Mouse (Mus musculus) hindbrain, embryonic 14.5 days (tissue): ENCODE results near the gene Phf20. TPM values are rescaled to one million over a fixed set of nuclear protein-coding genes. Genes with fewer than 3 reads are reported as not detected.

Experiments used
- ATAC-seq: fragments of 200-750 bp; cut with Nextera tagmentation; 2 replicates; pipeline ENCODE4 v1.8.0; 2017; ENCODE audit warnings: moderate number of reproducible peaks, mild to moderate bottlenecking, moderate TSS enrichment, moderate library complexity; ENCODE audit not compliant: low FRiP score
- DNase-seq: peaks from one replicate; pipeline ENCODE4 v3.0.0-alpha.2; 2015; ENCODE audit warnings: low spot score
- H3K27ac ChIP-seq: fragments of 300-500 bp; sonication (generic); 2 replicates; pipeline ENCODE4 v1.5.1; 2014; ENCODE audit warnings: mild to moderate bottlenecking, moderate library complexity
- H3K27me3 ChIP-seq: fragments of 300-500 bp; sonication (generic); 2 replicates; pipeline ENCODE4 v1.6.1; 2014; ENCODE audit warnings: mild to moderate bottlenecking, low read length, mixed read lengths; ENCODE audit not compliant: control insufficient read depth, insufficient read depth
- H3K36me3 ChIP-seq: fragments of 300-500 bp; sonication (generic); replicated peaks from 2 replicates; pipeline ENCODE4 v1.6.1; 2014; ENCODE audit not compliant: control insufficient read depth, insufficient read depth
- H3K4me1 ChIP-seq: fragments of 300-500 bp; sonication (generic); replicated peaks from 2 replicates; pipeline ENCODE4 v1.6.1; 2014; ENCODE audit warnings: antibody characterized with exemption, low read length, mixed read lengths; ENCODE audit not compliant: control insufficient read depth, insufficient read depth
- H3K4me2 ChIP-seq: fragments of 300-500 bp; sonication (generic); replicated peaks from 2 replicates; pipeline ENCODE4 v1.6.1; 2014; ENCODE audit warnings: mild to moderate bottlenecking, moderate library complexity
- H3K4me3 ChIP-seq: fragments of 300-500 bp; sonication (generic); replicated peaks from 2 replicates; pipeline ENCODE4 v1.5.1; 2014; ENCODE audit warnings: mild to moderate bottlenecking, low read length
- H3K9ac ChIP-seq: fragments of 300-500 bp; sonication (generic); 2 replicates; pipeline ENCODE4 v1.6.1; 2014
- H3K9me3 ChIP-seq: fragments of 300-500 bp; sonication (generic); 2 replicates; pipeline ENCODE4 v1.6.1; 2016; ENCODE audit warnings: low read length; ENCODE audit not compliant: control insufficient read depth
- WGBS: fragments of 180-500 bp; shearing (Covaris S2); extraction: QIAGEN DNeasy Blood & Tissue Kit; methylation state at CpG from one replicate; pipeline ENCODE4 v1.1.7; 2014; 5-methylcytosine and 5-hydroxymethylcytosine counted together
- polyA plus RNA-seq: library from polyadenylated mRNA; unstranded; fragments of >200 nt; fragmentation: Nextera tagmentation; extraction: Ambion mirVana; gene quantifications from 2 replicates; pipeline ENCODE4 v1.2.1, GENCODE M21; 2014

The Phf20 gene
- polyA plus RNA-seq, 1 experiment from 2014 or later: 107 TPM

DNA sequence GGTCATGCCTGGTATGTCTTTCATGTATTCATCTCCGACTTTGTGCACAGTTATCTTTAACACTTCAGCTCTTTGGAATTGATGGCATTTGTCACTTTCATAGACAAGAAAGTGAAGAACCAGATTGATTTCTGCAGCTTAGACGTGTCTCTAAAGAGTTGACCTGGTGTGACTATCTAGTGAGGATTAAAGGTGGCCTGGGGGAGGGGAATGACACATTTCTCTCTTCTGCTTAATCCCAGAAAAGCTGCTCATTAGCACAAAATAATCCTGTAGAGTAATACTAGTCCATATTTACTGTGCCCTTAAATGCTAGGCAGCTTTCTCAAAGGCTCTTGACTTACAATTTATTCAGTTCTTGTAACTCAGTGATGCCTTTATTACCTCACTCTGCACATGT, 88.9 kb downstream of the Phf20 start:
- Histone ChIP-seq H3K9ac (no peak overlapping the region), H3K27ac (no peak overlapping the region), H3K27me3 (no peaks in the 10 kb centered on the region), H3K4me3 (no peak overlapping the region), H3K4me1 (no peaks in the 10 kb centered on the region), H3K36me3 (peaks cover 37% of the 10 kb centered on the region; the same call in 1 of the 2 replicates), H3K9me3 (no peaks in the 10 kb centered on the region), H3K4me2 (no peak overlapping the region)
- ATAC-seq (no peak), DNase-seq (no peak)
- WGBS: 82% methylated on average over 2 of the region's 2 CpGs

DNA sequence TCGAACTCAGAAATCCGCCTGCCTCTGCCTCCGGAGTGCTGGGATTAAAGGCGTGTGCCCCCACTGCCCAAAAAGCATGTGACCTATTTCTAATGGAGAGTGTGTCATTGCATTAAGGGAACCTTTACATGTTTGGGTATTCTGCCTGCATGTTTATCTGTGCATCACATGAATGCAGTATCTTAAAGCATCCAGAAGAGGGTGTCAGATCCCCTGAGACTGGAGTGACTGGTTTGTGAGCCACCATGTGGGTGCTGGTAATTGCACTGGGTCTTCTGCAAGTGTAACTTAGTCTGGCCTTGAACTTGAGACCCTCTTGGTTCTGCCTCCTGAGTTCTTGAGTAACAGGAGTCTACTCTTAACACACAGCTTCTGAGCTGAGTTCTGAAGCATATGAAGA, 90.5 kb downstream of the Phf20 start:
- H3K27ac ChIP-seq: no peak overlapping the region
- WGBS: 99% methylated on average over 4 of the region's 4 CpGs

DNA sequence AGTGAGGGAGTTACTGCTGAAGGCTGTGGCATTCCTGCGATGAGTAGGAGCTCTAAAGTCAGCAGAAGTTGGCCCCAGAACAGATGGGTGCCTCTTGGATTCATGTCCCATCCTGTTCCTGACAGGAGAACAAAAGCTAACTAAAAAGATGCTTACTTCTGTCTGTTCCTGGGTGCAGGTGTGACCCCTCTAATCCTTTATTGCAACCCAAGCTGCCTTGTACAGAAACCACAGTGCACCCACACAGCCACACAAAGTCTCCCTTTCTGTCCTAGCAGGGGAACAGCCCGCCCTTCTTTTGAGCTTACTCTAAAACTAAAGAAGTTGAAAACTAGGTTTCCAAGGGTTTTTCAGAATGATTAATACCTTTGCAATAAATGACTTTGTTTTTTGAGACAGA, 92.0 kb downstream of the Phf20 start:
- DNase-seq (no peak), ATAC-seq (no peak)
- Histone ChIP-seq H3K9me3 (no peaks in the 10 kb centered on the region), H3K4me2 (no peak overlapping the region), H3K27me3 (no peaks in the 10 kb centered on the region), H3K4me3 (no peak overlapping the region), H3K27ac (no peak overlapping the region), H3K4me1 (no peaks in the 10 kb centered on the region), H3K9ac (no peak overlapping the region), H3K36me3 (peaks cover 46% of the 10 kb centered on the region)
- WGBS: 88% methylated on average over 2 of the region's 2 CpGs

More for the DNA sequence above, 90.5 kb downstream of the Phf20 start:
- H3K4me3 ChIP-seq: no peak overlapping the region
- H3K4me2 ChIP-seq: no peak overlapping the region
- H3K9ac ChIP-seq: no peak overlapping the region
- H3K36me3 ChIP-seq: peaks cover 42% of the 10 kb centered on the region
- no peaks in the 10 kb centered on the region for H3K9me3 ChIP-seq
- H3K27me3 ChIP-seq: no peaks in the 10 kb centered on the region
- no peak for ATAC-seq
- no peaks in the 10 kb centered on the region for H3K4me1 ChIP-seq
- DNase-seq: no peak

DNA sequence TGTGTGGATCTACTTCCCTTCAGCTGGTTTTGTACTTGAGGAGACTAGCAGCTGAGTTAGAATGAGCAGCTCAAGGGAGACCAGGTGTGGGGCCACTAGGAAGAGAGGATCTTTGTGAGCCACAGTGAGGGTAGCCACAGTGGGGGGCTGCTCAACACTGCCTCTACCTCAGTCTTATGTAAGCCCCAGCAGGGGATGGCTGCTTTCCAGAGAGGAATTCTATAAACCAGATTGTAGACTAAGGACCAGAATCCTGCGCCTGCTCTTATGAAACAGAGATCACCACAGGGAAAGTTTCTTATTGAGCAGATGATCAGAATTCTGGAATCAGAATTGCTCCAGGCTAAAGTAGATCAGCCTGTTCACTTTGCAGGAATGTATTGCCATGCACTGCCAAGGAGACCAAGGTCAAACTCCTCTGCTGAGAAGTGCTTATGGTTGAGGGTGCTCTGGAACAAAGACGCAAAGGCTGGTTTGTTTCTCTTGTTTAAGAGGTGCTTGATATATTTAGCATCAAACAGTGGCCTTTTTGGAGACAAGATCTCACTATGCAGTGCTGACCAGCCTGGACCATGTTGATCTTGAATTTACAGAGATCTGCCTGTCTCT, 93.4 kb downstream of the Phf20 start:
- DNase-seq (no peak), ATAC-seq (no peak)
- Histone ChIP-seq H3K27me3 (no peaks in the 10 kb centered on the region), H3K4me1 (no peaks in the 10 kb centered on the region), H3K4me3 (no peak overlapping the region), H3K9ac (no peak overlapping the region), H3K9me3 (no peaks in the 10 kb centered on the region), H3K36me3 (peaks cover 60% of the 10 kb centered on the region), H3K27ac (no peak overlapping the region), H3K4me2 (no peak overlapping the region)
- WGBS: 89% methylated on average over 2 of the region's 2 CpGs

DNA sequence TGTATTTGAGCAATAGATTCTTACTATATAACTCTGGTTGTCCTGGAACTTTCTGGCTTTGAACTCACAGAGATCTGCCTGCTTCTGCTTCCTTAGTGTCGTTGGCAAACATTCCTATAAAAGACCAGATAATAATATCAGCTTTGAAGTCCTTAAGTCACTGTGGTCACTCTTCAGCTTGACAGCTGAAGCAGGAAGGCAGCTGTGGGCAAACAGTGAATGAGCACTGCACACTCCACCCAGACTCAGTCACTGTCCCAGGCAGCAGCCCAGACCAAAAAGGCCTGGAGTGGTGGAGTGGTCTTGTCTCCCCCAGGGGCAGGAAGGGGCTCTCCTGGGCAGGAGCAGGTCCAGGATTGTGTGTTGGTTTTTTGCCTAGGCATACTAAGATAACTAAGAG, 95.7 kb downstream of the Phf20 start:
- H3K4me1 ChIP-seq: no peaks in the 10 kb centered on the region
- H3K9ac ChIP-seq: no peak overlapping the region
- ATAC-seq (no peak), DNase-seq (no peak)
- peaks cover 81% of the 10 kb centered on the region for H3K36me3 ChIP-seq
- 93% methylated on average over 1 of the region's 1 CpGs for WGBS
- no peak overlapping the region for H3K27ac ChIP-seq
- H3K4me3 ChIP-seq: no peak overlapping the region
- no peaks in the 10 kb centered on the region for H3K9me3 ChIP-seq
- H3K4me2 ChIP-seq: no peak overlapping the region
- H3K27me3 ChIP-seq: no peaks in the 10 kb centered on the region

DNA sequence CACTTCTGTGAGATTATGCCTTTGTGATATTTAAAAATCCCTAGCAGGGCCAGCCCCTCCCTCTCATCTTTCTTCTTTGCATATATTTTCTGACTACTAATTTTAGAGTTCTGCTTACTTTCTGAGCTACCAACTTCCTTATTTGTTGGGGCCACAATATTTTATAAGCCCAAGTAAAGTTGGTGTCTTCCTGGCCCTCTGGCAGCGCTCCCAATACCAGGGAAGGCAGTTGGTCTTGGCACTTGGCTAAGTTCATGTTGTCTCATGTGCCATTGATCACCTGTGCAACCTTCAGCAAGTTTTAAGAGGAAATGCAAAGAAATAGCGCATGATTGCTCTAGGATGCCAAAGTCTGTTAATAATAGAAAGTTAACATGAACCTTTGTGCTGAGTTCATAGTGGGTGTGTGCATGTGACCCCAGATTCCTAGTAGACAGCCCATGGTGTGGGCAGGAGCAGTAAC, 99.4 kb downstream of the Phf20 start:
- Histone ChIP-seq H3K9ac (no peak overlapping the region), H3K27me3 (no peaks in the 10 kb centered on the region), H3K27ac (no peak overlapping the region), H3K4me3 (no peak overlapping the region), H3K36me3 (peaks cover 78% of the 10 kb centered on the region), H3K9me3 (no peaks in the 10 kb centered on the region), H3K4me2 (no peak overlapping the region), H3K4me1 (no peaks in the 10 kb centered on the region)
- ATAC-seq (no peak), DNase-seq (no peak)
- WGBS: 95% methylated on average over 2 of the region's 2 CpGs

DNA sequence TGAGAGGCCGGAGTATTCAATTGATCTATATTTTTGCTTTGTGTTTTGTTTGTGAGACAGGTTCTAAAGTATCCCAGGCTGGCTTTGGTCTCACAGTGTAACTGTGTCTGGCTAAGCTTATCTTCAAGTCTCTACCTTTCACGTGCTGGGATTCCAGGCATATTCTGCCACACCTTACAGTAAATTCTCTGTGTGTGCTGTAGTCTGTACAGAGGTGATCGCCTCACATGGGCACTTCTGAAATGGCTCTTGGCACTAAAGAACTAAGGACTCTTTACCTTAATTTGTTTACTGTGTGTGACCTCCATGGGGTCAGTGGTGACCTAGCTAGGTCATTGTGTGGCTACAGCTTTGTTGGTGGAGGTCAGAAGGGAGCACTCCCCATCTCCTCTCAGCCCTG, 99.9 kb downstream of the Phf20 start:
- no peak overlapping the region for H3K4me2 ChIP-seq
- WGBS: 95% methylated on average over 3 of the region's 3 CpGs
- no peaks in the 10 kb centered on the region for H3K4me1 ChIP-seq
- peaks cover 72% of the 10 kb centered on the region for H3K36me3 ChIP-seq
- no peak overlapping the region for H3K27ac ChIP-seq
- no peak overlapping the region for H3K9ac ChIP-seq
- DNase-seq (no peak), ATAC-seq (no peak)
- no peaks in the 10 kb centered on the region for H3K27me3 ChIP-seq
- no peaks in the 10 kb centered on the region for H3K9me3 ChIP-seq
- H3K4me3 ChIP-seq: no peak overlapping the region

DNA sequence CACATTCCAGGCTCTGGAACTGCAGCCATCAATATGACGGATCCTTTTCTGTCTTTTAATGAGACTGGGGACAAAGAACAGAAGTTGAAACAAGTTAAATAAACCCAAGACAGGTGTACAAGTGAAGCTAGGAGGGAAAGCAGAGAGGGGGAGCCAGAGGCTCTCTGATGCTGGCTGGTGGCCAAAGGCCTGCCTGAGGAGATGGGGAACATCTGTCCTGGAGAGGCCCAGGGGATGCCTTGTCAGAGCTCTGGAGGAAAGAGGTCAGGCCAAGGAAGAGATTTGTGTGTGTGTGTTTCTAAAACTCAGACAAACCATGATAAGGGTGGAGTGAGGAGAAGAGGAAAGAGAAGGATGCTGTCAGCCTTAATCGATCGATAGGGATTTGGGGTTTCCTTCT, 101.4 kb downstream of the Phf20 start:
- WGBS: 89% methylated on average over 3 of the region's 3 CpGs
- no peak overlapping the region for H3K4me3 ChIP-seq
- H3K27me3 ChIP-seq: no peaks in the 10 kb centered on the region
- H3K4me1 ChIP-seq: no peaks in the 10 kb centered on the region
- H3K4me2 ChIP-seq: no peak overlapping the region
- no peaks in the 10 kb centered on the region for H3K9me3 ChIP-seq
- H3K27ac ChIP-seq: no peak overlapping the region
- no peak overlapping the region for H3K9ac ChIP-seq
- no peak for ATAC-seq
- H3K36me3 ChIP-seq: peaks cover 74% of the 10 kb centered on the region
- no peak for DNase-seq

DNA sequence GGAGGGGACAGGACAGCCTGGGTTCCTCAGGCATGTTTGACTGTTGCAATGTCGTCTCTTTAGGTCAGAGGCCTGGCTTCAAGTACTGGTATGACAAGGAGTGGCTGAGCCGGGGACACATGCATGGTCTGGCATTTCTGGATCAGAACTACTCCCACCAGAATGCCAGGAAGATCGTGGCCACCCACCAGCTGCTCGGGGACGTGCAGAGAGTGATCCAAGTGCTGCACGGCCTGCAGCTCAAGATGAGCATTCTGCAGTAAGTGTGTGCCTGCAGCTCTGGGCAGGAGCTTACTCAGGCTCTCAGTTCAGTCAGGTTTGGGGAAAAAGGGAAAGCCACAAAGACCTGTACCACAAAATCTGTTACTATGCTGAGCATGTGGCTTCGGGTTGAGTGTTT, 102.2 kb downstream of the Phf20 start:
- no peaks in the 10 kb centered on the region for H3K9me3 ChIP-seq
- H3K4me3 ChIP-seq: no peak overlapping the region
- no peaks in the 10 kb centered on the region for H3K27me3 ChIP-seq
- no peak overlapping the region for H3K4me2 ChIP-seq
- H3K36me3 ChIP-seq: peaks cover 74% of the 10 kb centered on the region
- WGBS: 91% methylated on average over 7 of the region's 7 CpGs
- H3K27ac ChIP-seq: no peak overlapping the region
- DNase-seq (no peak), ATAC-seq (no peak)
- H3K4me1 ChIP-seq: no peaks in the 10 kb centered on the region
- H3K9ac ChIP-seq: no peak overlapping the region

DNA sequence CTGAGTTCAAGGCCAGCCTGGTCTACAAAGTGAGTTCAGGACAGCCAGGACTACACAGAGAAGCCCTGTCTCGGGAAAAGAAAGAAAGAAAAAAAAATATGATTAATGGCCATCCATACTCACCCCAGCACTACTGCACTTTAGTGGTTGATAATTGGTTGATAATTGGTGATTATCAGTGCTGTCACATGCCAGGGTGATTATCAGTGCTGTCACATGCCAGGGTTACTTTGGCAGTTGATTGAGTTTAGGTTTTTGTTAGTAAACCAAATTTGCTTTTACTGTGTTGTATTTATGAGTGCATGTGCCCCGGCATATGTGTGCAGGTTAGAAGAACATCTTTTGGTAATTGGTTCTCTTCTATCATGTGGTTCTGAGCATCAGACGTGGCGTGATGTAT, 105.8 kb downstream of the Phf20 start:
- no peak overlapping the region for H3K27ac ChIP-seq
- DNase-seq: no peak
- H3K9ac ChIP-seq: no peak overlapping the region
- WGBS: 93% methylated on average over 4 of the region's 4 CpGs
- H3K4me1 ChIP-seq: no peaks in the 10 kb centered on the region
- no peaks in the 10 kb centered on the region for H3K27me3 ChIP-seq
- no peak overlapping the region for H3K4me3 ChIP-seq
- no peak for ATAC-seq
- H3K36me3 ChIP-seq: peaks cover 60% of the 10 kb centered on the region
- H3K9me3 ChIP-seq: no peaks in the 10 kb centered on the region
- no peak overlapping the region for H3K4me2 ChIP-seq
